Mouse (Mus musculus) heart, postnatal 0 days (tissue): ENCODE data around the gene Rhox4f.
"Not testable (repeated sequence)": the region's sequence is repeated elsewhere in the genome, so short reads cannot be mapped to it uniquely, and the experiment has no call there.

Experiments used
- CTCF ChIP-seq: IDR thresholded peaks from 2 replicates; pipeline ENCODE4 v1.5.1; 2016; ENCODE audit warnings: antibody characterized with exemption, control low read depth, low read depth
- EP300 ChIP-seq: IDR thresholded peaks from 2 replicates; pipeline ENCODE4 v1.6.1; 2016; ENCODE audit warnings: antibody characterized with exemption, low read depth

- not testable (repeated sequence) for TF ChIP-seq CTCF, EP300
Observed at GRCm38 (mm10) chrX:37651227-37651626, 43.7 kb upstream of the Rhox4f start, which contains the start of gene Rhox4g.
